Mouse (Mus musculus): Measurements from ENCODE around the gene Grik5. TPM values are rescaled to one million over a fixed set of nuclear protein-coding genes. Genes with fewer than 3 reads are reported as not detected.

The Grik5 gene
- polyA plus RNA-seq, 1 experiment, result 28.5 TPM

GRCm38 (mm10) chr7:25011592-25011991 lies 60.6 kb downstream of the Grik5 start:
- no peak for TF ChIP-seq POLR2A (IDR thresholded peaks at IDR 0.05; ENCODE audit: borderline replicate concordance, extremely low read depth, low read depth, low read length)
- TF ChIP-seq CTCF (IDR thresholded peaks at IDR 0.05; ENCODE audit: insufficient read depth, low read length), result no peak
- 72% methylated on average over 7 of the region's 7 CpGs for WGBS

GRCm38 (mm10) chr7:25010090-25010913 lies 61.8 kb downstream of the Grik5 start:
- WGBS, result 4% methylated on average over 96 of the region's 97 CpGs
- H3K4me3 ChIP-seq (replicated peaks; ENCODE audit: extremely low read depth, low read depth, low read length), result no peak overlapping the region
- TF ChIP-seq POLR2A (IDR thresholded peaks at IDR 0.05; ENCODE audit: borderline replicate concordance, extremely low read depth, low read depth, low read length), result no peak
- peak; percentile 17; the same call in 1 of the 2 replicates for TF ChIP-seq CTCF (IDR thresholded peaks at IDR 0.05; ENCODE audit: insufficient read depth, low read length)
- no peaks in the 10 kb centered on the region for H3K4me1 ChIP-seq (ENCODE audit: control insufficient read depth, insufficient read depth, low read length)
- DNase-seq, result peak; percentile 21

More at GRCm38 (mm10) chr7:25011592-25011991, 60.6 kb downstream of the Grik5 start:
- Histone ChIP-seq H3K4me3 (replicated peaks; ENCODE audit: extremely low read depth, low read depth, low read length) (no peak overlapping the region), H3K4me1 (ENCODE audit: control insufficient read depth, insufficient read depth, low read length) (no peaks in the 10 kb centered on the region)
- no peak for DNase-seq

- 14% methylated on average over 20 of the region's 20 CpGs for WGBS
- no peak for TF ChIP-seq POLR2A (IDR thresholded peaks at IDR 0.05; ENCODE audit: borderline replicate concordance, extremely low read depth, low read depth, low read length)
- TF ChIP-seq CTCF (IDR thresholded peaks at IDR 0.05; ENCODE audit: insufficient read depth, low read length), result no peak
- Histone ChIP-seq H3K4me1 (ENCODE audit: control insufficient read depth, insufficient read depth, low read length) (no peaks in the 10 kb centered on the region), H3K4me3 (replicated peaks; ENCODE audit: extremely low read depth, low read depth, low read length) (no peak overlapping the region)
- no peak for DNase-seq
Observed at GRCm38 (mm10) chr7:25009099-25009700, 62.9 kb downstream of the Grik5 start.

GRCm38 (mm10) chr7:25008635-25009034 lies 63.5 kb downstream of the Grik5 start:
- no peaks in the 10 kb centered on the region for H3K4me1 ChIP-seq (ENCODE audit: control insufficient read depth, insufficient read depth, low read length)
- WGBS, result 1% methylated on average over 17 of the region's 17 CpGs
- DNase-seq, result peak; percentile 27
- H3K4me3 ChIP-seq (replicated peaks; ENCODE audit: extremely low read depth, low read depth, low read length), result no peak overlapping the region
- TF ChIP-seq CTCF (IDR thresholded peaks at IDR 0.05; ENCODE audit: insufficient read depth, low read length), result no peak
- no peak for TF ChIP-seq POLR2A (IDR thresholded peaks at IDR 0.05; ENCODE audit: borderline replicate concordance, extremely low read depth, low read depth, low read length)

- TF ChIP-seq CTCF (IDR thresholded peaks at IDR 0.05; ENCODE audit: insufficient read depth, low read length) (no peak), POLR2A (IDR thresholded peaks at IDR 0.05; ENCODE audit: borderline replicate concordance, extremely low read depth, low read depth, low read length) (no peak)
- H3K4me3 ChIP-seq (replicated peaks; ENCODE audit: extremely low read depth, low read depth, low read length), result no peak overlapping the region
- DNase-seq, result no peak
- WGBS, result 33% methylated on average over 8 of the region's 8 CpGs
- H3K4me1 ChIP-seq (ENCODE audit: control insufficient read depth, insufficient read depth, low read length), result no peaks in the 10 kb centered on the region
Observed at GRCm38 (mm10) chr7:25007609-25008374, 64.4 kb downstream of the Grik5 start.

- H3K4me1 ChIP-seq (ENCODE audit: control insufficient read depth, insufficient read depth, low read length), result no peaks in the 10 kb centered on the region
- H3K4me3 ChIP-seq (replicated peaks; ENCODE audit: extremely low read depth, low read depth, low read length), result no peak overlapping the region
- peak; percentile 32 for DNase-seq
- TF ChIP-seq POLR2A (IDR thresholded peaks at IDR 0.05; ENCODE audit: borderline replicate concordance, extremely low read depth, low read depth, low read length) (no peak), CTCF (IDR thresholded peaks at IDR 0.05; ENCODE audit: insufficient read depth, low read length) (no peak)
- 75% methylated on average over 12 of the region's 12 CpGs for WGBS
Observed at GRCm38 (mm10) chr7:25006586-25007364, 65.4 kb downstream of the Grik5 start.

- H3K4me1 ChIP-seq (ENCODE audit: control insufficient read depth, insufficient read depth, low read length), result no peaks in the 10 kb centered on the region
- WGBS, result 69% methylated on average over 3 of the region's 3 CpGs
- TF ChIP-seq POLR2A (IDR thresholded peaks at IDR 0.05; ENCODE audit: borderline replicate concordance, extremely low read depth, low read depth, low read length) (no peak), CTCF (IDR thresholded peaks at IDR 0.05; ENCODE audit: insufficient read depth, low read length) (no peak)
- no peak for DNase-seq
- no peak overlapping the region for H3K4me3 ChIP-seq (replicated peaks; ENCODE audit: extremely low read depth, low read depth, low read length)
Observed at GRCm38 (mm10) chr7:25006171-25006570, 66.0 kb downstream of the Grik5 start.

- TF ChIP-seq POLR2A (IDR thresholded peaks at IDR 0.05; ENCODE audit: borderline replicate concordance, extremely low read depth, low read depth, low read length), result no peak
- TF ChIP-seq CTCF (IDR thresholded peaks at IDR 0.05; ENCODE audit: insufficient read depth, low read length), result no peak
- H3K4me1 ChIP-seq (ENCODE audit: control insufficient read depth, insufficient read depth, low read length), result no peaks in the 10 kb centered on the region
- WGBS, result 2% methylated on average over 54 of the region's 54 CpGs
- no peak within 1 kb of the TSS for H3K4me3 ChIP-seq (replicated peaks; ENCODE audit: extremely low read depth, low read depth, low read length)
- no peak for DNase-seq
Observed at GRCm38 (mm10) chr7:25005421-25006065, 66.6 kb downstream of the Grik5 start, which contains the start of gene Atp1a3. Gene Atp1a3, minus strand, starts transcription at chr7:25005958.

Data from lung, adult 2 months (tissue).